Mouse (Mus musculus) C2C12 (cell line): ENCODE results near the gene Gramd1b.

Experiments used
- CEBPB ChIP-seq: IDR thresholded peaks from one replicate; pipeline ENCODE4 v1.6.1; 2011; ENCODE audit warnings: low read depth, mild to moderate bottlenecking, control low read depth, moderate library complexity
- CTCF ChIP-seq: IDR thresholded peaks from one replicate; pipeline ENCODE4 v1.5.1; 2011; ENCODE audit not compliant: control insufficient read depth, insufficient read depth, insufficient read length
- FOSL1 ChIP-seq: IDR thresholded peaks from one replicate; pipeline ENCODE4 v1.8.0; 2011; ENCODE audit warnings: mild to moderate bottlenecking, low read length; ENCODE audit not compliant: poor library complexity, insufficient read depth, severe bottlenecking
- MAX ChIP-seq: IDR thresholded peaks from one replicate; pipeline ENCODE4 v1.6.1; 2011; ENCODE audit warnings: mild to moderate bottlenecking, control low read depth
- MYOG ChIP-seq: IDR thresholded peaks from one replicate; pipeline ENCODE4 v1.6.1; 2011; ENCODE audit not compliant: control insufficient read depth, insufficient read length; ENCODE audit errors: extremely low read depth
- USF1 ChIP-seq: IDR thresholded peaks from one replicate; pipeline ENCODE4 v1.6.1; 2011; ENCODE audit warnings: low read depth, mild to moderate bottlenecking, control low read depth, moderate library complexity

DNA sequence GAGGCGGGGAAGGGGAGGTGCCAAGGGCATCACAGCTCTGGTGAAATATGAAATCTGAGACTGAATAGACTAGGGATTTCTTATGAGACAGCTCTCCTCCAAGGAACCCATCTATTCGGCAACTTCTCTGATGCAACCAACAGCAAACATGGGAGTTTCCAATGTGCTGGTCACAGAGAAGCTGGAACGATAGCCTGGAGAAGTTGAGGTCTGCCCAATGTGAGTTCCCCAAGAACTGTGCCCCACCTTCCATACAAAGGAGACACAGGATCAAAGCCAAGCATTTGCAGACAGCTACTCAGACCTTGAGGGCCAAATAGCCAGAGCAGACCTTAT is 209.5 kb downstream of the Gramd1b start:
- TF ChIP-seq CTCF (no peak), USF1 (no peak), FOSL1 (no peak), MYOG (no peak), MAX (no peak), CEBPB (peak; percentile 33)
